Mouse (Mus musculus) megakaryocyte, embryonic 14.5 days (primary cell): Measurements from ENCODE around the gene Gm20716.

Source experiments
- FLI1 ChIP-seq: IDR thresholded peaks from 2 replicates; pipeline ENCODE4 v1.6.1; 2012; ENCODE audit warnings: low read length, inconsistent platforms, mixed read lengths
- GATA1 ChIP-seq: IDR thresholded peaks from 3 replicates; pipeline ENCODE4 v1.6.1; 2012; ENCODE audit warnings: mixed read lengths, low read length, inconsistent platforms, borderline replicate concordance

GRCm38 (mm10) chr2:168195721-168196120, 34.4 kb downstream of the Gm20716 start:
- no peak for TF ChIP-seq GATA1
- no peak for TF ChIP-seq FLI1
